Mouse (Mus musculus) thymus, adult 2 months (tissue): ENCODE data around the gene Unc5c. TPM values are rescaled to one million over a fixed set of nuclear protein-coding genes. Genes with fewer than 3 reads are reported as not detected.

Source experiments
- DNase-seq: peaks from one replicate; pipeline ENCODE4 v3.0.0; 2021
- H3K27ac ChIP-seq: fragments of 200-500 bp; 2 replicates; pipeline ENCODE4 v1.5.1; 2012; ENCODE audit warnings: low read length, control low read depth; ENCODE audit not compliant: control insufficient read depth, insufficient read depth
- H3K27me3 ChIP-seq: fragments of 200-500 bp; 2 replicates; pipeline ENCODE4 v1.6.1; 2012; ENCODE audit warnings: mild to moderate bottlenecking, low read length, moderate library complexity, mixed read lengths; ENCODE audit not compliant: control insufficient read depth, insufficient read depth
- H3K36me3 ChIP-seq: fragments of 200-500 bp; 2 replicates; pipeline ENCODE4 v1.6.1; 2012; ENCODE audit warnings: mild to moderate bottlenecking, low read length, moderate library complexity; ENCODE audit not compliant: control insufficient read depth, insufficient read depth
- H3K4me1 ChIP-seq: fragments of 200-500 bp; replicated peaks from 2 replicates; pipeline ENCODE4 v1.6.1; 2012; ENCODE audit warnings: low read length; ENCODE audit not compliant: control insufficient read depth, insufficient read depth
- H3K4me3 ChIP-seq: fragments of 200-500 bp; 2 replicates; pipeline ENCODE4 v1.5.1; 2012; ENCODE audit warnings: mild to moderate bottlenecking, low read length, control low read depth, moderate library complexity; ENCODE audit not compliant: control insufficient read depth, insufficient read depth
- CTCF ChIP-seq: fragments of 200-500 bp; IDR thresholded peaks from 2 replicates; pipeline ENCODE4 v1.5.1; 2012; ENCODE audit warnings: mild to moderate bottlenecking, control low read depth, low read length, moderate library complexity, borderline replicate concordance; ENCODE audit not compliant: control insufficient read depth, poor library complexity, insufficient read depth; ENCODE audit errors: extremely low read depth
- POLR2A ChIP-seq: fragments of 200-500 bp; IDR thresholded peaks from 2 replicates; pipeline ENCODE4 v1.6.1; 2012; ENCODE audit warnings: mild to moderate bottlenecking, low read length, control low read depth, moderate library complexity; ENCODE audit not compliant: control insufficient read depth, poor library complexity, insufficient read depth; ENCODE audit errors: extremely low read depth
- WGBS: fragments of 180-500 bp; shearing (Covaris S2); methylation state at CpG from one replicate; pipeline ENCODE4 v1.1.7; 2018; 5-methylcytosine and 5-hydroxymethylcytosine counted together
- polyA plus RNA-seq: library from polyadenylated mRNA; depleted of rRNA; stranded (reverse); fragments of >200 nt; gene quantifications from 2 replicates; pipeline ENCODE4 v1.2.3, GENCODE M21; 2012

Unc5c gene
- polyA plus RNA-seq, 1 experiment, result 0.57 TPM

GRCm38 (mm10) chr3:141797789-141798188 is 332.8 kb downstream of the Unc5c start:
- H3K27ac ChIP-seq, result no peak overlapping the region
- H3K36me3 ChIP-seq, result no peaks in the 10 kb centered on the region
- no peaks in the 10 kb centered on the region for H3K27me3 ChIP-seq
- H3K4me3 ChIP-seq, result no peak overlapping the region
- no peak for DNase-seq
- H3K4me1 ChIP-seq, result no peaks in the 10 kb centered on the region
- 62% methylated on average over 1 of the region's 1 CpGs for WGBS
- no peak for TF ChIP-seq POLR2A
- TF ChIP-seq CTCF, result no peak

- 94% methylated on average over 5 of the region's 5 CpGs for WGBS
- no peak for TF ChIP-seq CTCF
- no peak for TF ChIP-seq POLR2A
These were observed 339.1 kb downstream of the Unc5c start for GRCm38 (mm10) chr3:141804133-141804532.

GRCm38 (mm10) chr3:141809581-141809980 is 344.6 kb downstream of the Unc5c start:
- WGBS, result 84% methylated on average over 3 of the region's 3 CpGs
- TF ChIP-seq POLR2A (no peak), CTCF (no peak)
- Histone ChIP-seq H3K27me3 (no peaks in the 10 kb centered on the region), H3K27ac (no peak overlapping the region), H3K36me3 (no peaks in the 10 kb centered on the region), H3K4me3 (no peak overlapping the region), H3K4me1 (no peaks in the 10 kb centered on the region)
- DNase-seq, result no peak

More at GRCm38 (mm10) chr3:141804133-141804532, 339.1 kb downstream of the Unc5c start:
- H3K4me3 ChIP-seq, result no peak overlapping the region
- H3K36me3 ChIP-seq, result no peaks in the 10 kb centered on the region
- H3K27me3 ChIP-seq, result no peaks in the 10 kb centered on the region
- DNase-seq, result no peak
- no peak overlapping the region for H3K27ac ChIP-seq
- H3K4me1 ChIP-seq, result no peaks in the 10 kb centered on the region

- Histone ChIP-seq H3K27ac (no peak overlapping the region), H3K4me3 (no peak overlapping the region), H3K27me3 (no peaks in the 10 kb centered on the region), H3K36me3 (no peaks in the 10 kb centered on the region), H3K4me1 (no peaks in the 10 kb centered on the region)
- no peak for DNase-seq
- WGBS, result 78% methylated on average over 7 of the region's 7 CpGs
- no peak for TF ChIP-seq POLR2A
- no peak for TF ChIP-seq CTCF
These were observed 345.9 kb downstream of the Unc5c start for GRCm38 (mm10) chr3:141810944-141811343.

- 26% methylated on average over 2 of the region's 2 CpGs for WGBS
- TF ChIP-seq POLR2A (no peak), CTCF (no peak)
- Histone ChIP-seq H3K27ac (no peak overlapping the region), H3K27me3 (no peaks in the 10 kb centered on the region), H3K4me1 (no peaks in the 10 kb centered on the region), H3K36me3 (no peaks in the 10 kb centered on the region), H3K4me3 (no peak overlapping the region)
- DNase-seq, result no peak
These were observed 346.3 kb downstream of the Unc5c start for GRCm38 (mm10) chr3:141811348-141811747.

GRCm38 (mm10) chr3:141814776-141815175 is 349.8 kb downstream of the Unc5c start:
- no peak overlapping the region for H3K27ac ChIP-seq
- WGBS, result 100% methylated on average over 1 of the region's 1 CpGs
- no peak for DNase-seq
- no peaks in the 10 kb centered on the region for H3K36me3 ChIP-seq
- H3K27me3 ChIP-seq, result no peaks in the 10 kb centered on the region
- H3K4me1 ChIP-seq, result no peaks in the 10 kb centered on the region
- TF ChIP-seq POLR2A, result no peak
- no peak for TF ChIP-seq CTCF
- H3K4me3 ChIP-seq, result no peak overlapping the region
